Mouse (Mus musculus) fat pad, adult 2 months (tissue): ENCODE results near the gene 9930104L06Rik.

ENCODE experiments used
- DNase-seq: peaks from one replicate; pipeline ENCODE4 v3.0.0-alpha.2; 2011; ENCODE audit warnings: low read depth, low spot score; ENCODE audit errors: extremely low read depth

Gene 9930104L06Rik

DNA sequence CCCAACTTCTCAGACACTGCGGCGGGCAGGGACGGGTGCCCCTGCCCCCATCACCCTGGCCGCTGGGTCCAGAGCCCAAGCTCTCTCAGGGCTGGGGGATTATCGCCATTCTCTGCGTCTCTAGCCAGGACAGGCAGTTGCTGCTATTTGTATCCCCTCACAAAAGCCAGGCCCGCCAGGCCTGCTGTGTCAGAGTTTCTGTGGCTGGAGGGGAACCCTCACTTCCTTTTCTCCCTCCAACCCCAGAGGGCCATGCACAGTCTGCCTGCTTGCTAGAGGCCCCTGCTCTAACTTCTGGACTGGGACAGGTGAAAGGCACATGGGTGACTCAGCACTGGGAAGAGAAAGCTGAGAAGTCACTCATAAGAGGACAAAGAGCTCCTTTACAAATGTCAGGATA is 53.5 kb downstream of the 9930104L06Rik start:
- no peak for DNase-seq
